Mouse (Mus musculus) adrenal gland, adult 10 weeks (tissue): Measurements from ENCODE around the gene Bricd5. TPM values are rescaled to one million over a fixed set of nuclear protein-coding genes. Genes with fewer than 3 reads are reported as not detected.

Experiments
- polyA plus RNA-seq: library from polyadenylated mRNA; stranded (reverse); fragments of 350-450 nt; fragmentation: Illumina TruSeq; extraction: RNeasy Lipid Tissue Mini Kit (QIAGEN cat#74804); gene quantifications from one replicate; pipeline ENCODE4 v1.2.3, GENCODE M21; 2014; ENCODE audit warnings: low read depth, low replicate concordance

The Bricd5 gene
- not detected for polyA plus RNA-seq

DNA sequence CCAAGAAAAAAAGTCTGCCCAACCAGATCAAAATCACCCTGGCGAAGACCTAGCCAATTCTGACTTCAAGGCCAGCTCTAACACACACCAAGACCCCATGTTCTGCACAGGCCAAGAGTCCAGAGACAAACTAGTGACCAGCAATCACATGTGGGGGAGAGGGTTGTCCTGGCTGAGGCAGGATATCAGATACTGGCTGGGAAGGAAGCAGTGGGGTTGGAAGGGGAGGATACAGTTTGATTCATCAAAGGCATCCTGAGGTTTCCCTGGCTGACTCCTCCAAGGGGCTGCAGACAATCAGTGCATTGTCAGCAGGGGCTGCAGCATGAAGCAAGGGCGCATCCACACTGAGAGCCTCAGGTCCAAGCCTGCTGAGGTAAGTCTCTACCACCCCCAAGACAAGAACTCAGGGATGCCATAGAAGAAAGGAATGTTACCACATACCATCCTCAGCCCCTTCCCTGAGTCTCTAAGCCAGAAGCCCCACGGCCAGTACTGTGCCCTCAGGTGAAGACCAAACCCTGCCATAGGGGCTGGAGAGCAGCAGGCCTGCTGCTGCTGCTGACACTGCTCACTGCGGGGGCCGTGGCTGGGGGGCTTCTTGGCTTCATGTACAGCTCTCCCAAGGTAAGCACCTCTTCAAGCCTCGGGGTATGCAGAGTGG is at the start of gene Bricd5:
Gene Bricd5, plus strand, starts transcription at position 273 of the 664 bp plus-strand sequence.

DNA sequence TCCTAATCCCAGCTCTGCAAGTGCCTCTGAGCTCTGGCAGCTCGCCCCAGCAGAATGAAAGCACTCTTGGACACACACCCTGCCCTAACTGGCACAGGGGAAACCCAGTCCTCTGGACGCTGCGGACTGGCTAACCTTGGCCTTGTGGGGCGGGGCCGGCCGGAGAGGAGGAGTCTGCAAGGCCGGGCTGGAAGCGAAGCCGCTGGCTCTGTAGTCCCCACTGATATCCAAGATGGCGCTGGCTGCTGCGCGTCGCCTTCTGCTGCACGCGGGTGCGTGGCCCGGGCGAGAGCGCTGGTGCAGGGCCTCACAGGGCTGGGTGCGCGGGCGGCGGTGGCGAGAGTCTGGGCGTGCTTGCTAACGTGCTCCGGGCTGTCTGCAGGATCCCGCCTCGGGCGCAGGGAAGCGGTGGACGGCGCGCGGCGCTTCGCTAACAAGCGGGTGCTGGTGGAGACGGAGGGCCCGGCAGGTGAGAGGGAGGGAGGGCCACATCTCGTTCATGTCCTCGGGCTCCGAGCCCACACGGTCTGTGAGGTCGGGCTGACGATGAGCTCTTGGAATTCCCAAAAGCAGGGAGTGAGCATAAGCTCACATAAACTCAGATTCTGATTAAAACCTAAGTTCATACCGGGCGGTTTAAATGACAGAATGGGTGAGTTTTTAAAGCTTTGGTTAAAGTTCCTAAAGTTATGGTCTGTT is 47.1 kb upstream of the Bricd5 start, which contains the start of gene Eci1:
Gene Eci1, plus strand, starts transcription at position 171 of the 699 bp plus-strand sequence.

DNA sequence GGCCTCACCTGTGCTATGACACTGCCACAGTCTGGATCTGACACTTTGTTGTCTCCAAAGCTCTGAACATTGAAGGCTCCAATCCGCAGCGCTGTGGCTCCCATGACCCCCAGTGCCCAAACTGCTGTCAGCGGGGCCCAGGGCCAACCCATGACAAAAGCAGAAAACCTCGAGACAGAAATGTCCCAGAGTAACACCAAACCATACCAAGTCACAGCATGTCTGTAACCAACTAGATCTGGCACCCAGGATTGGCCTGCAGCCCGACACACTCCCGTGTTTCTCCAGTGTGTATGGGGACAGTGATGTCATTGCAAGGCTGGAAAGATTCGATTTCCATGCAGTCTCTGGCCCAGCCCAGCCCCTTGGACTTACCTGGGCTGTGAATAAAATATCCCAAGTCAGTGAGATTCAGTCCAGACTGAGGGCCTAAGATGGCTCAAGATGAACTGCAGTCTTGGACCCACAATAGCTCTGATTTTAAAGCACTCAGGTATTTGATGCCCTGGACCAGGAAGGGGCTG is 31.0 kb upstream of the Bricd5 start, which contains the start of gene Dnase1l2:
Gene Dnase1l2, minus strand, starts transcription at position 474 of the 524 bp plus-strand sequence.

DNA sequence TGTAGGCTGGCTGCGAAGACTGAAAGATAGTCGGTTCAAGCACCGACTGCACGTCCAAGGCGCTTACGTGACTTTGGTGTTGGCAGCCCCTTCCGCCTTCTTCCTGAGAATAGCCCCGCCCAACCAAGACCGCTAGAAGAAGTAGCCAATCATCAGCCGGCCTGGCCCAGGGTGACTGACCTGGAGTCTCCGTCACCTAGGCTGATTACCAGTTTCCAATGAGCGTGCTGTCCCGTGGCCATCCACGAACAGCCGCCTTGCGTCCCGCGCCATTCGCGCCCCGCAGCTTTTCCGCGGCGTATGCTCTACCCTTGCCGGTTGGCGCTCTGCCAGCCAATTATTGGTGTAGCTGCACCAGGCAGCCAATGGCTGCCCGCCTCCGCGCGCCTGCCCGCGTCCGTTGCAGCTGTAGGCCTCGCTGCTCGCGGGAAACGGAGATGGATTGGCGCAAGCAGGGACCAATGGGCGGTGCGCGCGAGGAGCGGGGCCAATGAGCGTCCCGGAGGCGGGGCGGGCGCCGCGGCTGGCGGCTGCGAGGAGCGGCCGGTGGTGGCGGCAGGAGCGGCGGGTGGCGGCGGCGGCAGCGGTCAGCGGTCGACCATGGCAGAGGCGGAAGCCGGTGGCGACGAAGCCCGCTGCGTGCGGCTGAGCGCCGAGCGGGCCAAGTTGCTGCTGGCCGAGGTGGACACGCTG is 3.6 kb upstream of the Bricd5 start, which contains the start of the genes E4f1 and Pgp:
Gene E4f1, minus strand, starts transcription at position 404 of the 693 bp plus-strand sequence.
Gene Pgp, plus strand, starts transcription at position 483 of the 693 bp plus-strand sequence.

DNA sequence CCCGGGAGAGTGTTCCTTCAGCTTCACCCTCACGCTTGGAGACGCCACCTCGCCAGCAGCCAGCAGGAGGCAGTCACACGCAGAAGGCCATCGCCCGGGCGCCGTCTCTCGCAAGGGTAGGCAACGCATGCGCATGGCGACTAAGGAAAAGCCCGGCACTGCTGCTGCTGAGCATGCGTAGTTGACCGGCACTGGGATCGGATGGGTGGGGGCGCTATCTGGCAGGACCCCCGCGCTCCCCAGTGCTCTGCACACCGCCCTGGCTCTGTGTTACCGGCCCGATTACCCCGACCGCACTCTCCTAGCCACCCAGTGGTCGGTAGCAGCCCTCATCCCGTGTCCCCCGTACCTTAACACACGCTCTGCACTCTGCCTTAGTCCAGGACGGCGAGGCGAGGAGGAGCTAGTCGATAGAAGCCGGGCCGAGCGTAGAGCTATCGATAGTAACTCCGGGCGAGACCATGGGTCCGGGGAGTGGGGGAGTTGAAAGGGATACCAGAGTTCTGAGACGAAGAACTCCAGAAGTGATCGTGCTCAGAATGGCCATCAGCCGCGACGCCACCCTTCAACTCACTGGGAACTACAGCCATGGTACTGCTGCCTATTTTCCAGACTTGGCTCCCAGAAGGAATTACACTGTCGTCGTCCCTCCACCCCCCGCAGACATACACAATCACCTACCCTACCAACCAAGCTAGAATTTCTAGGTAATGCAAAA is 5.1 kb downstream of the Bricd5 start, which contains the start of gene Mlst8:
Gene Mlst8, minus strand, starts transcription at position 416 of the 718 bp plus-strand sequence.

DNA sequence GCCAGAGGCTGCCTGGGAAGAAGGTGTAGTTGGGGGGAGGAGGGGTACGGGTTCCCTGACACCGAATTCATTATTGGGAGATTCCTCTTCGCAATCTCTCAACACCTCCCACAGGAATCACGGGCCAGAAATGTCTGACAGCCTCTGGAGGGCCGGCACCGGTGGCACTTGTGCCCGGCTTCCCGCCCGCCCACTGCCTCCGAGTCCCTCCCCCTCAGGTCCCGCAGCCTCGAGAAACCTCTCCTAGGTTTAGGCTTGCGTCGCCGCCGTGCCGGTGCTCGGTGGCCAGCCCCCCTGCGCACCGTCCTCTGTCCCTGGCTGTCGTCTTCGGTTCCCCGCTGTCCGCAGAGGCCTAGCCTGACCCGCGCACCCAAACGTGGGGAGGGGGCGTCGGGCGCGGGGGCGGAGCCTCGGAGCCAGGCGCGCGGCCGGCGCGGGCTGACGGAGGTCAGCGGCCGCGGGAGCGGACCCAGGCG is 14.5 kb downstream of the Bricd5 start, which contains the start of gene Caskin1:
Gene Caskin1, plus strand, starts transcription at position 416 of the 476 bp plus-strand sequence.

Other genes with a start within 250 kb of the Bricd5 start
- 0.58 TPM for gene Ccnf, start 222.4 kb upstream of the Bricd5 start, polyA plus RNA-seq
- not detected for gene Abca17, start 122.8 kb upstream of the Bricd5 start, polyA plus RNA-seq
- 2.9 TPM for gene Abca3, start 121.9 kb upstream of the Bricd5 start, polyA plus RNA-seq
- 41.9 TPM for gene Rnps1, start 59.3 kb upstream of the Bricd5 start, polyA plus RNA-seq
- gene Eci1, start 47.2 kb upstream of the Bricd5 start, polyA plus RNA-seq: 42.5 TPM
- not detected for gene Dnase1l2, start 30.8 kb upstream of the Bricd5 start, polyA plus RNA-seq
- 0.52 TPM for gene E4f1, start 3.6 kb upstream of the Bricd5 start, polyA plus RNA-seq
- 79.8 TPM for gene Pgp, start 3.5 kb upstream of the Bricd5 start, polyA plus RNA-seq
- 5.9 TPM for gene Mlst8, start 5.2 kb downstream of the Bricd5 start, polyA plus RNA-seq
- 1.6 TPM for gene Caskin1, start 14.7 kb downstream of the Bricd5 start, polyA plus RNA-seq
- 8.4 TPM for gene Traf7, start 54.1 kb downstream of the Bricd5 start, polyA plus RNA-seq
- not detected for gene Rab26, start 60.3 kb downstream of the Bricd5 start, polyA plus RNA-seq
- 10.1 TPM for gene Pkd1, start 76.0 kb downstream of the Bricd5 start, polyA plus RNA-seq
- gene Tsc2, start 158.7 kb downstream of the Bricd5 start, polyA plus RNA-seq: 16.9 TPM
- gene Nthl1, start 158.8 kb downstream of the Bricd5 start, polyA plus RNA-seq: 0.47 TPM
- gene Slc9a3r2, start 176.4 kb downstream of the Bricd5 start, polyA plus RNA-seq: 16.7 TPM
- not detected for gene Npw, start 184.6 kb downstream of the Bricd5 start, polyA plus RNA-seq
- 2.2 TPM for gene Zfp598, start 195.8 kb downstream of the Bricd5 start, polyA plus RNA-seq
- gene Syngr3, start 216.1 kb downstream of the Bricd5 start, polyA plus RNA-seq: 0.76 TPM
- gene Gfer, start 222.3 kb downstream of the Bricd5 start, polyA plus RNA-seq: 9.0 TPM
- 0.87 TPM for gene Noxo1, start 222.3 kb downstream of the Bricd5 start, polyA plus RNA-seq
- not detected for gene Tbl3, start 233.8 kb downstream of the Bricd5 start, polyA plus RNA-seq
- not detected for gene Rnf151, start 244.2 kb downstream of the Bricd5 start, polyA plus RNA-seq
- 403 TPM for gene Rps2, start 244.2 kb downstream of the Bricd5 start, polyA plus RNA-seq